ENCODE assay signal across 8 mouse cellular contexts in the genomic region with DNA sequence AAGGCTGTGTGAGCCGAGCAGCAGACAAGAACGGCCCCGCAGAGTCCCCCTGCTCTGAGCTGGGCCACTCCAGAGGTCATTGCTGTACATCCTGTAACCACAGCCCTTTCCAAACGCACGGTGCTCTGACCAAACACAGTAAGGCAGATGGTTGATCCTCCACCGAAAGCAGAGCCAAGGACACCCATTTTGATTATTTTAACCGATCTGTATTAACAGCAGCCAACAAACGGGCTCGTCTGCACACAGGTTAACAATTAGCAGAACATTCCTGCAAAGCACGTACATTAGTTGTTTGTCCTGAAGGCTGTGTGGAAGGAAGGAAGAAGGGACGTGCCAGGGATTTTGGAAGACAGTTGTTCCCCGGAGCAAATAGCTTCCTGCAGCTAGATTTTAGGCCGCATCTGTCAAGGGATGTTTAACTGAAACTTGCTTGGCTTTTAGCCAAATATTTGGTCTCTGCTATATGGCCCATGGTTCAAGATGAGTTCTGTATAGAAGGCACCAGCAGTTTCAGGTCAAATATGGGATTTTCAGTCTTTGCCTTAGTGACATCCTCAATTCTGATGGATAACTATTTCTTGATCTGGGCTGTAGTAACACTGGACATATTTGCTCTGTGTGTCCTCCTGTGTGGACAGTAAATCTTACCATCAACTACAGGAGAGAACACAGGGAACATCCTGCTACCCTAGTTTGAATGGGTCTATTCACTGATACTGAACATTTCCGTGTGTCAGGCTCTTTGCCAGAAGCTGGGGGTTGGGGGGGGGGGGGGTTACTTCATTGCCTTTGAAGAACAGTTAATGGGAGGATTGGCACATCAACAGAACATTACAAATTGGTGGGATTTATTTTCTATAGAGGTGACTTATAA.
DNase-seq lines count a peak whose midpoint lies in the region; ATAC-seq and TF ChIP-seq lines count a peak whose summit lies in the region.
"Had no signal": no experiment of that assay in that cellular context is flagged by ENCODE, and none has a peak within 500 bp of the region (broad histone marks: within the 10 kb centered on the region; RNA-seq: fewer than 3 reads in every experiment).

No protein-coding gene starts in this region.

- no peak for ATAC-seq in heart, embryonic 11.5 days (replicated peaks; ENCODE audit: insufficient number of reproducible peaks, low FRiP score, low TSS enrichment)
- ATAC-seq in lung, embryonic 14.5 days (ENCODE audit: insufficient read depth) = peak; percentile 65; the same call in 1 of the 2 replicates
- ATAC-seq in hindbrain, postnatal 0 days = peak; percentile 48; the same call in 1 of the 2 replicates
- ATAC-seq in stomach, embryonic 14.5 days (ENCODE audit: insufficient number of reproducible peaks, insufficient read depth, low FRiP score, low read depth) = peak; percentile 46; the same call in 1 of the 2 replicates

- TF ChIP-seq POLR2A in lung, adult 2 months (IDR thresholded peaks at IDR 0.05; ENCODE audit: borderline replicate concordance, extremely low read depth, low read depth, low read length) = no peak

- H3K9ac ChIP-seq in heart, embryonic 11.5 days (ENCODE audit: low read depth, low read length) = no peak overlapping the region
- H3K9ac ChIP-seq in lung, embryonic 14.5 days = no peak overlapping the region
- 0 out of 2 replicates have a peak overlapping the region, but pooled peaks have one; percentile 21 for H3K9ac ChIP-seq in hindbrain, postnatal 0 days (replicated peaks; ENCODE audit: low read length)
- H3K9ac ChIP-seq in stomach, embryonic 14.5 days (replicated peaks; ENCODE audit: low read depth, low read length) = no peak overlapping the region
- H3K9ac ChIP-seq: limb, embryonic 12.5 days had no signal

- H3K4me1 ChIP-seq in heart, embryonic 11.5 days (ENCODE audit: control insufficient read depth, insufficient read depth, low read length) = no peaks in the 10 kb centered on the region
- H3K4me1 ChIP-seq in lung, embryonic 14.5 days (ENCODE audit: insufficient read depth) = no peaks in the 10 kb centered on the region
- peaks cover 2% of the 10 kb centered on the region; the same call in 1 of the 2 replicates for H3K4me1 ChIP-seq in lung, adult 2 months (ENCODE audit: control insufficient read depth, insufficient read depth, low read length)
- H3K4me1 ChIP-seq in hindbrain, postnatal 0 days (ENCODE audit: insufficient read depth, low read length) = peaks cover 20% of the 10 kb centered on the region
- H3K4me1 ChIP-seq in stomach, embryonic 14.5 days (ENCODE audit: control insufficient read depth, insufficient read depth, low read length) = peaks cover 9% of the 10 kb centered on the region; the same call in 1 of the 2 replicates
- H3K4me1 ChIP-seq: limb, embryonic 12.5 days had no signal

- DNase-seq in heart, adult 11 months = peak; percentile 94
- peak; percentile 79 for DNase-seq in lung, embryonic 14.5 days
- DNase-seq in lung, adult 2 months = no peak
- peak; percentile 37 for DNase-seq in hindbrain, postnatal 0 days (ENCODE audit: low spot score)
- no peak for DNase-seq in yolk sac, embryonic 10.5 days (ENCODE audit: low spot score)

- TF ChIP-seq CTCF in lung, embryonic 14.5 days (IDR thresholded peaks at IDR 0.05; ENCODE audit: low read depth) = no peak
- TF ChIP-seq CTCF in lung, adult 2 months (IDR thresholded peaks at IDR 0.05; ENCODE audit: insufficient read depth, low read length) = no peak
- no peak for TF ChIP-seq CTCF in hindbrain, postnatal 0 days (IDR thresholded peaks at IDR 0.05; ENCODE audit: low read depth)

- no peaks in the 10 kb centered on the region for H3K27me3 ChIP-seq in heart, embryonic 11.5 days (ENCODE audit: control insufficient read depth, insufficient read depth, low read length)
- H3K27me3 ChIP-seq in lung, embryonic 14.5 days (ENCODE audit: insufficient read depth, low read length) = no peaks in the 10 kb centered on the region
- H3K27me3 ChIP-seq in hindbrain, postnatal 0 days (ENCODE audit: insufficient read depth, low read length) = no peaks in the 10 kb centered on the region
- no peaks in the 10 kb centered on the region for H3K27me3 ChIP-seq in stomach, embryonic 14.5 days (ENCODE audit: control insufficient read depth, insufficient read depth, low read length)
- H3K27me3 ChIP-seq: limb, embryonic 12.5 days had no signal

- no peaks in the 10 kb centered on the region for H3K9me3 ChIP-seq in heart, embryonic 11.5 days (replicated peaks; ENCODE audit: control insufficient read depth, low read length)
- H3K9me3 ChIP-seq in lung, embryonic 14.5 days (ENCODE audit: low read depth, low read length) = no peaks in the 10 kb centered on the region
- H3K9me3 ChIP-seq in hindbrain, postnatal 0 days (ENCODE audit: low read length) = no peaks in the 10 kb centered on the region
- no peaks in the 10 kb centered on the region for H3K9me3 ChIP-seq in stomach, embryonic 14.5 days (ENCODE audit: control insufficient read depth, low read depth, low read length)
- H3K9me3 ChIP-seq: limb, embryonic 12.5 days had no signal

- no peaks in the 10 kb centered on the region for H3K36me3 ChIP-seq in heart, embryonic 11.5 days (ENCODE audit: control insufficient read depth, insufficient read depth, low read length)
- no peaks in the 10 kb centered on the region for H3K36me3 ChIP-seq in lung, embryonic 14.5 days (ENCODE audit: insufficient read depth)
- H3K36me3 ChIP-seq in hindbrain, postnatal 0 days (ENCODE audit: insufficient read depth, low read length) = no peaks in the 10 kb centered on the region
- no peaks in the 10 kb centered on the region for H3K36me3 ChIP-seq in stomach, embryonic 14.5 days (ENCODE audit: control insufficient read depth, insufficient read depth, low read length)
- H3K36me3 ChIP-seq: limb, embryonic 12.5 days had no signal

- no peak overlapping the region for H3K4me3 ChIP-seq in heart, embryonic 11.5 days (ENCODE audit: low read depth, low read length)
- no peak overlapping the region for H3K4me3 ChIP-seq in lung, embryonic 14.5 days (ENCODE audit: low read depth, low read length)
- H3K4me3 ChIP-seq in lung, adult 2 months (replicated peaks; ENCODE audit: extremely low read depth, low read depth, low read length) = no peak overlapping the region
- H3K4me3 ChIP-seq in hindbrain, postnatal 0 days (ENCODE audit: low read length) = no peak overlapping the region
- no peak overlapping the region for H3K4me3 ChIP-seq in stomach, embryonic 14.5 days (ENCODE audit: low read depth, low read length)
- H3K4me3 ChIP-seq: limb, embryonic 12.5 days had no signal

- no peak overlapping the region for H3K27ac ChIP-seq in heart, embryonic 11.5 days (ENCODE audit: low read depth, low read length)
- H3K27ac ChIP-seq in lung, embryonic 14.5 days (ENCODE audit: low read depth) = peak overlapping the region; percentile 18; the same call in 1 of the 2 replicates
- peak overlapping the region; percentile 71 for H3K27ac ChIP-seq in hindbrain, postnatal 0 days
- peak overlapping the region; percentile 23; the same call in 1 of the 2 replicates for H3K27ac ChIP-seq in stomach, embryonic 14.5 days (ENCODE audit: low read length)
- H3K27ac ChIP-seq: limb, embryonic 12.5 days had no signal

- WGBS in heart, embryonic 11.5 days (ENCODE audit: insufficient replicate concordance) = 61% methylated on average over 14 of the region's 14 CpGs
- WGBS in lung, embryonic 14.5 days = 17% methylated on average over 14 of the region's 14 CpGs
- 33% methylated on average over 14 of the region's 14 CpGs for WGBS in lung, adult 2 months
- 28% methylated on average over 14 of the region's 14 CpGs for WGBS in hindbrain, postnatal 0 days
- WGBS in stomach, embryonic 14.5 days = 20% methylated on average over 14 of the region's 14 CpGs

- H3K4me2 ChIP-seq in heart, embryonic 11.5 days = no peak overlapping the region
- peak overlapping the region; percentile 25 for H3K4me2 ChIP-seq in lung, embryonic 14.5 days
- no peak overlapping the region for H3K4me2 ChIP-seq in hindbrain, postnatal 0 days (ENCODE audit: low read depth, low read length)
- no peak overlapping the region; the same call in 1 of the 2 replicates for H3K4me2 ChIP-seq in stomach, embryonic 14.5 days (replicated peaks; ENCODE audit: low read depth, low read length)
- H3K4me2 ChIP-seq: limb, embryonic 12.5 days had no signal

Comparison
In these comparisons a context has a peak if more than half of its experiments do, and no peak if none do; other contexts are left out.
1. DNase-seq: peak in heart, adult 11 months (single experiment), lung, embryonic 14.5 days (single experiment) and hindbrain, postnatal 0 days (single experiment); none in lung, adult 2 months (single experiment) and yolk sac, embryonic 10.5 days (single experiment).